Mouse (Mus musculus) stomach, embryonic 14.5 days (tissue): ENCODE data around the gene Zfp866. TPM values are rescaled to one million over a fixed set of nuclear protein-coding genes. Genes with fewer than 3 reads are reported as not detected.

ENCODE experiments used
- ATAC-seq: fragments of 200-750 bp; cut with Nextera tagmentation; 2 replicates; pipeline ENCODE4 v1.8.0; 2017; ENCODE audit warnings: low read depth, moderate TSS enrichment; ENCODE audit not compliant: insufficient number of reproducible peaks, insufficient read depth, low FRiP score
- H3K27ac ChIP-seq: fragments of 300-500 bp; sonication (generic); 2 replicates; pipeline ENCODE4 v1.5.1; 2014; ENCODE audit warnings: mild to moderate bottlenecking, low read length, moderate library complexity, mixed read lengths
- H3K27me3 ChIP-seq: fragments of 300-500 bp; sonication (generic); 2 replicates; pipeline ENCODE4 v1.6.1; 2014; ENCODE audit warnings: low read length, control low read depth, mixed read lengths; ENCODE audit not compliant: control insufficient read depth, insufficient read depth
- H3K36me3 ChIP-seq: fragments of 300-500 bp; sonication (generic); 2 replicates; pipeline ENCODE4 v1.6.1; 2014; ENCODE audit warnings: mild to moderate bottlenecking, control low read depth, low read length, moderate library complexity, mixed read lengths; ENCODE audit not compliant: control insufficient read depth, insufficient read depth
- H3K4me1 ChIP-seq: fragments of 300-500 bp; sonication (generic); 2 replicates; pipeline ENCODE4 v1.6.1; 2014; ENCODE audit warnings: low read length, control low read depth, mixed read lengths; ENCODE audit not compliant: control insufficient read depth, insufficient read depth
- H3K4me2 ChIP-seq: fragments of 300-500 bp; sonication (generic); replicated peaks from 2 replicates; pipeline ENCODE4 v1.6.1; 2014; ENCODE audit warnings: low read depth, low read length, control low read depth
- H3K4me3 ChIP-seq: fragments of 300-500 bp; sonication (generic); 2 replicates; pipeline ENCODE4 v1.5.1; 2014; ENCODE audit warnings: low read depth, low read length, control low read depth
- H3K9ac ChIP-seq: fragments of 300-500 bp; sonication (generic); replicated peaks from 2 replicates; pipeline ENCODE4 v1.6.1; 2014; ENCODE audit warnings: low read depth, mild to moderate bottlenecking, control low read depth, low read length, moderate library complexity, mixed read lengths
- H3K9me3 ChIP-seq: fragments of 300-500 bp; sonication (generic); 2 replicates; pipeline ENCODE4 v1.6.1; 2016; ENCODE audit warnings: low read depth, low read length, control low read depth; ENCODE audit not compliant: control insufficient read depth
- WGBS: fragments of 180-500 bp; shearing (Covaris S2); extraction: QIAGEN DNeasy Blood & Tissue Kit; methylation state at CpG from one replicate; pipeline ENCODE4 v1.1.7; 2014; 5-methylcytosine and 5-hydroxymethylcytosine counted together
- polyA plus RNA-seq: library from polyadenylated mRNA; unstranded; fragments of >200 nt; fragmentation: Nextera tagmentation; extraction: Ambion mirVana; gene quantifications from 2 replicates; pipeline ENCODE4 v1.2.1, GENCODE M21; 2014

Gene Zfp866
- polyA plus RNA-seq, 1 experiment from 2014 or later: 35.4 TPM

DNA sequence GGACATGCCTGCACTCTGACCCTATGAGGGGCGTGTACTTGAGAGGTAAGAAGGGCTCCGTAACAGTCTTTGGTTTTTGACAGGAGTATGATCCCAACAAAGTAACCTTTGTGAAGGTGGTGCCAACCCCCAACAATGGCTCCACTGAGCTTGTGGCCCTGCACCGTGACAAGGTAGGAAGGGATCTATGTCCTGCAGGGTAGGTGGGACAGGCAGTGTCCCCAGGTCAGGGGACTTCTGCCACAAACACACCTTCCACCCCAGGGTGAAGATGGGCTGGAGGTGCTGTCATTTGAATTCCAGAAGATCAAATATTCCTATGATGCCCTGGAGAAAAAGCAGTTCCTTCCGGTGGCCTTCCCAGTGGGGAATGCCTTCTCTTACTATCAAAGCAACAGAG, 2.7 kb upstream of the Zfp866 start:
- Histone ChIP-seq H3K4me3 (no peak overlapping the region), H3K9me3 (no peaks in the 10 kb centered on the region), H3K9ac (no peak overlapping the region), H3K27ac (no peak overlapping the region), H3K36me3 (peaks cover 44% of the 10 kb centered on the region), H3K4me2 (no peak overlapping the region), H3K4me1 (peaks cover 10% of the 10 kb centered on the region), H3K27me3 (no peaks in the 10 kb centered on the region)
- no peak for ATAC-seq
- whole genome bisulfite sequencing: 89% methylated on average over 4 of the region's 4 CpGs

- peak overlapping the region; percentile 66 for H3K27ac ChIP-seq
- peak overlapping the region; percentile 87 for H3K9ac ChIP-seq
- H3K9me3 ChIP-seq: no peaks in the 10 kb centered on the region
- peak overlapping the region; percentile 79 for H3K4me2 ChIP-seq
- WGBS: under 1% methylated on average over 48 of the region's 48 CpGs
- peak overlapping the region; percentile 95 for H3K4me3 ChIP-seq
- peaks cover 10% of the 10 kb centered on the region for H3K4me1 ChIP-seq
- ATAC-seq: peak; percentile 64
- peaks cover 23% of the 10 kb centered on the region for H3K36me3 ChIP-seq
- H3K27me3 ChIP-seq: no peaks in the 10 kb centered on the region
These were observed 564 bp upstream of the Zfp866 start for GRCm38 (mm10) chr8:69791415-69792068.

GRCm38 (mm10) chr8:69790364-69790763, 614 bp downstream of the Zfp866 start:
- Histone ChIP-seq H3K9ac (peak overlapping the region; percentile 87), H3K27me3 (no peaks in the 10 kb centered on the region), H3K27ac (peak overlapping the region; percentile 66; the same call in 1 of the 2 replicates), H3K4me1 (peaks cover 10% of the 10 kb centered on the region), H3K4me2 (peak overlapping the region; percentile 79), H3K36me3 (peaks cover 15% of the 10 kb centered on the region), H3K9me3 (no peaks in the 10 kb centered on the region), H3K4me3 (peak overlapping the region; percentile 95)
- no peak for ATAC-seq
- 27% methylated on average over 11 of the region's 11 CpGs for WGBS

DNA sequence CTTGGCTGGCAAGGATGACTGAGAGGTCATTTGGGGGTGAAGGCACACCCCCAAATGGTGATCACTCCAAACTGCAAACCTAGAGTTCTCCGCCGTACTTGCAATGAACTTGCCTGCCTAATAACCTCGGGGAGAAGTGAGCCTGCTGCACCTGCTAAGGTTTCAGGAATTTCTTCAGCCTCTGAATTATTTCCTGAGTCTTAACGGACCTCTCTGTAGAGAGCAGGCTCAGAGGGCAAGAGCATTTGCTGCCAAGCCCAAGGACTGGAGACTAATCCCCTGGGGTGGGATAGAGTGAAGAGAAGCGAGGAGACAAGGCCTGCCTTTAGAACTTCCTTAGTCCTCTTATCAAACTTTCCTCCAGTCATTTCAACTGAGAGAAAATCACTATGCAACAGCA, 1.2 kb downstream of the Zfp866 start:
- WGBS: 65% methylated on average over 5 of the region's 5 CpGs
- no peak overlapping the region for H3K9ac ChIP-seq
- no peak overlapping the region for H3K27ac ChIP-seq
- H3K36me3 ChIP-seq: peaks cover 9% of the 10 kb centered on the region
- ATAC-seq: no peak
- H3K4me2 ChIP-seq: 0 out of 2 replicates have a peak overlapping the region, but pooled peaks have one; percentile 79
- H3K9me3 ChIP-seq: no peaks in the 10 kb centered on the region
- no peaks in the 10 kb centered on the region for H3K27me3 ChIP-seq
- H3K4me3 ChIP-seq: peak overlapping the region; percentile 95; the same call in 1 of the 2 replicates
- H3K4me1 ChIP-seq: peaks cover 10% of the 10 kb centered on the region

DNA sequence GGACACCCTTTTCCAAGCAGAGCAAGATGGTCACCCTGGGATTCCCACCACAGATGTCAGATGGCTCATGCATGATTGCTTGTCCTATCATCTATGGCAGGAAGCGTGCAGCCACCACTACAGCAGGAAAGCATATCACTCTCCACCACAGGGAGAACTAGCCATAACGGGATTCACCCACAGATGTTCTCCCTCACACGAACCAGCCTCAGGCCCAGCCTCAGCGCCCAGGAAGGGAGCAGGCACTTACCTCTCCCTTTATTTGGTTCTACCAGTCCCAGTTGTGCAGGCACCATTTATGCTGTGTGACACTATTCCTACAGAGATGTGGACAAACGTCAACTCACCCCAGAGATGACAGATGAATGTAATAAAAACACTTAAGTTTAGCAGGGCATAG, 1.9 kb downstream of the Zfp866 start:
- 89% methylated on average over 5 of the region's 5 CpGs for WGBS
- H3K9me3 ChIP-seq: no peaks in the 10 kb centered on the region
- no peak overlapping the region for H3K4me3 ChIP-seq
- H3K27ac ChIP-seq: no peak overlapping the region
- H3K9ac ChIP-seq: no peak overlapping the region
- no peaks in the 10 kb centered on the region for H3K27me3 ChIP-seq
- H3K4me2 ChIP-seq: no peak overlapping the region
- no peak for ATAC-seq
- peaks cover 10% of the 10 kb centered on the region for H3K4me1 ChIP-seq
- peaks cover 4% of the 10 kb centered on the region for H3K36me3 ChIP-seq

DNA sequence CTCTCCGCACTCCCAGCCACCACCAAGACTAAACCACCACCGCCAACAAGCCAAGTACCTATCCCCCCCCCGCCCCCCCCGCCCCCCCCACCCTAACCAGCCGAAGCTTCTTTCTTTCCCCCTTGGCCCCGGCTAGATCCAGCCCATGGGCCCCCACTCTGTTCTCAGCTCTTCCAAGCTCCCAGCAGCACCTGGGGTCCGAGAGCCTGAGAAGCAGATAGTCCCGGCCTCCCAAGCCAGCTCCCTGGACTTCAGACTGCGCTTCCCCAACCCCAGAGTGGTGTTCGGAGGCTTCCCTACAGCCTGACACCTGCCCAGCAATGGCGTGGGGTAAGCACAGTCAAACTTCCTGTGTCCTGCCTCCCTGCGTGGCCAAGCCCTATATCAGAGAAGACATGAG, 13.9 kb downstream of the Zfp866 start:
- no peak overlapping the region for H3K4me2 ChIP-seq
- WGBS: 67% methylated on average over 8 of the region's 12 CpGs
- ATAC-seq: no peak
- H3K9me3 ChIP-seq: no peaks in the 10 kb centered on the region
- no peaks in the 10 kb centered on the region for H3K36me3 ChIP-seq
- H3K4me3 ChIP-seq: no peak overlapping the region
- no peaks in the 10 kb centered on the region for H3K27me3 ChIP-seq
- no peak overlapping the region for H3K27ac ChIP-seq
- peaks cover 6% of the 10 kb centered on the region; the same call in 1 of the 2 replicates for H3K4me1 ChIP-seq
- H3K9ac ChIP-seq: no peak overlapping the region

DNA sequence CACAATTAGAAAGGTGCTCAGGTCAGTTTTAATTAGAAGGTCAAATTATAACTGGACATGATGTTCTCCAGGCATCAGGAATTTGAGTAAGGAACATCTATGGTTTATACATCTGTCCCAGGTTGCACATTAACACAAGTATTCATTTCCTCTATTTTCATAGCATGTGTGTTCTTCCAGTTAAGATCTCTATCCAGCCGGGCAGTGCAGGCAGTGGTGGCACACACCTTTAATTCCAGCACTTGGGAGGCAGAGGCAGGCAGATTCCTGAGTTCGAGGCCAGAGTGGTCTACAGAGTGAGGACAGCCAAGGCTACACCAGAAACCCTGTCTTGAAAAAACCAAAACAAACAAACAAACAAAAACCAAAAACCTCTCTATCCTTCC, 15.8 kb downstream of the Zfp866 start:
- H3K27me3 ChIP-seq: no peaks in the 10 kb centered on the region
- H3K4me1 ChIP-seq: peaks cover 6% of the 10 kb centered on the region; the same call in 1 of the 2 replicates
- H3K4me2 ChIP-seq: peak overlapping the region; percentile 29; the same call in 1 of the 2 replicates
- H3K9ac ChIP-seq: no peak overlapping the region
- 52% methylated on average over 2 of the region's 2 CpGs for WGBS
- no peak overlapping the region for H3K27ac ChIP-seq
- no peaks in the 10 kb centered on the region for H3K9me3 ChIP-seq
- peak overlapping the region; percentile 74 for H3K4me3 ChIP-seq
- H3K36me3 ChIP-seq: no peaks in the 10 kb centered on the region
- ATAC-seq: no peak

- no peaks in the 10 kb centered on the region for H3K27me3 ChIP-seq
- peaks cover 6% of the 10 kb centered on the region; the same call in 1 of the 2 replicates for H3K4me1 ChIP-seq
- peak within 1 kb of the TSS; percentile 74 for H3K4me3 ChIP-seq
- H3K4me2 ChIP-seq: peak within 1 kb of the TSS; percentile 71
- peaks cover under 1% of the 10 kb centered on the region; the same call in 1 of the 2 replicates for H3K36me3 ChIP-seq
- H3K9ac ChIP-seq: peak within 1 kb of the TSS; percentile 95
- ATAC-seq: peak; percentile 98
- WGBS: under 1% methylated on average over 41 of the region's 41 CpGs
- H3K27ac ChIP-seq: peak within 1 kb of the TSS; percentile 99
- H3K9me3 ChIP-seq: no peaks in the 10 kb centered on the region
These were observed 16.4 kb downstream of the Zfp866 start, which contains the start of gene Gm20422 for GRCm38 (mm10) chr8:69774503-69775148. Gene Gm20422 (minus strand): TSS chr8:69774886.
